In genomic region chr3:38143147-38143883, GRCm38 (mm10) we compare ENCODE assay signal across 8 mouse cellular contexts.
DNase-seq lines count a peak whose midpoint lies in the region; ATAC-seq lines count a peak whose summit lies in the region.

No protein-coding gene starts in this region.

- H3K27me3 ChIP-seq in forebrain, embryonic 12.5 days, result no peaks in the 10 kb centered on the region
- H3K27me3 ChIP-seq in heart, embryonic 13.5 days (replicated peaks), result no peaks in the 10 kb centered on the region
- no peaks in the 10 kb centered on the region for H3K27me3 ChIP-seq in kidney, embryonic 14.5 days (ENCODE audit: control insufficient read depth, insufficient read depth, low read length)
- no peaks in the 10 kb centered on the region for H3K27me3 ChIP-seq in limb, embryonic 12.5 days
- H3K27me3 ChIP-seq in midbrain, embryonic 14.5 days (ENCODE audit: control insufficient read depth, insufficient read depth, low read length), result no peaks in the 10 kb centered on the region

- no peak overlapping the region for H3K4me3 ChIP-seq in forebrain, embryonic 12.5 days (replicated peaks)
- no peak overlapping the region for H3K4me3 ChIP-seq in heart, embryonic 13.5 days
- no peak overlapping the region for H3K4me3 ChIP-seq in kidney, embryonic 14.5 days (ENCODE audit: low read length)
- H3K4me3 ChIP-seq in limb, embryonic 12.5 days (replicated peaks), result no peak overlapping the region
- H3K4me3 ChIP-seq in midbrain, embryonic 14.5 days (replicated peaks; ENCODE audit: low read depth, low read length), result no peak overlapping the region

- WGBS in forebrain, embryonic 12.5 days, result 53% methylated on average over 11 of the region's 11 CpGs
- 58% methylated on average over 11 of the region's 11 CpGs for WGBS in heart, embryonic 13.5 days
- 42% methylated on average over 11 of the region's 11 CpGs for WGBS in kidney, embryonic 14.5 days
- WGBS in limb, embryonic 12.5 days, result 82% methylated on average over 11 of the region's 11 CpGs
- WGBS in midbrain, embryonic 14.5 days, result 15% methylated on average over 11 of the region's 11 CpGs

- peak overlapping the region; percentile 25; the same call in 1 of the 2 replicates for H3K27ac ChIP-seq in forebrain, embryonic 12.5 days
- peak overlapping the region; percentile 48; the same call in 1 of the 2 replicates for H3K27ac ChIP-seq in heart, embryonic 13.5 days (replicated peaks)
- H3K27ac ChIP-seq in kidney, embryonic 14.5 days (ENCODE audit: low read depth, low read length), result peak overlapping the region; percentile 63; the same call in 1 of the 2 replicates
- no peak overlapping the region for H3K27ac ChIP-seq in limb, embryonic 12.5 days
- H3K27ac ChIP-seq in midbrain, embryonic 14.5 days (replicated peaks; ENCODE audit: low read depth, low read length), result peak overlapping the region; percentile 61

- H3K36me3 ChIP-seq in forebrain, embryonic 12.5 days (replicated peaks), result no peaks in the 10 kb centered on the region
- no peaks in the 10 kb centered on the region for H3K36me3 ChIP-seq in heart, embryonic 13.5 days
- H3K36me3 ChIP-seq in kidney, embryonic 14.5 days (ENCODE audit: control insufficient read depth, insufficient read depth, low read length), result no peaks in the 10 kb centered on the region
- H3K36me3 ChIP-seq in limb, embryonic 12.5 days, result no peaks in the 10 kb centered on the region
- no peaks in the 10 kb centered on the region for H3K36me3 ChIP-seq in midbrain, embryonic 14.5 days (ENCODE audit: control insufficient read depth, insufficient read depth, low read length)

- peak; percentile 60; the same call in 1 of the 2 replicates for ATAC-seq in forebrain, embryonic 12.5 days (ENCODE audit: low FRiP score)
- ATAC-seq in heart, embryonic 13.5 days (ENCODE audit: extremely low read depth, insufficient number of reproducible peaks, low FRiP score, low TSS enrichment), result no peak
- ATAC-seq in kidney, embryonic 14.5 days (ENCODE audit: low FRiP score, low TSS enrichment), result peak; percentile 93
- ATAC-seq in limb, embryonic 12.5 days (ENCODE audit: insufficient number of reproducible peaks, insufficient read depth, low FRiP score, low TSS enrichment, low read depth), result peak; percentile 63; the same call in 1 of the 2 replicates
- ATAC-seq in midbrain, embryonic 14.5 days (ENCODE audit: low FRiP score, low TSS enrichment), result peak; percentile 88

- DNase-seq in retina, postnatal 1 day, result peak; percentile 78
- no peak for DNase-seq in retina, embryonic 14.5 days (ENCODE audit: low spot score)
- DNase-seq in midbrain, embryonic 14.5 days, result peak; percentile 89
- DNase-seq in urinary bladder, postnatal 36 days (ENCODE audit: low spot score in 2 of 2), result peak; percentile 33 to 62

- H3K4me1 ChIP-seq in forebrain, embryonic 12.5 days, result peaks cover 7% of the 10 kb centered on the region
- peaks cover 30% of the 10 kb centered on the region for H3K4me1 ChIP-seq in heart, embryonic 13.5 days
- H3K4me1 ChIP-seq in kidney, embryonic 14.5 days (ENCODE audit: control insufficient read depth, insufficient read depth, low read length), result peaks cover 9% of the 10 kb centered on the region
- H3K4me1 ChIP-seq in limb, embryonic 12.5 days (replicated peaks), result peaks cover 7% of the 10 kb centered on the region
- H3K4me1 ChIP-seq in midbrain, embryonic 14.5 days (ENCODE audit: control insufficient read depth, insufficient read depth, low read length), result peaks cover 9% of the 10 kb centered on the region

- H3K9ac ChIP-seq in forebrain, embryonic 12.5 days, result no peak overlapping the region
- no peak overlapping the region for H3K9ac ChIP-seq in heart, embryonic 13.5 days
- H3K9ac ChIP-seq in kidney, embryonic 14.5 days (ENCODE audit: low read depth, low read length), result no peak overlapping the region
- no peak overlapping the region for H3K9ac ChIP-seq in limb, embryonic 12.5 days (replicated peaks)
- H3K9ac ChIP-seq in midbrain, embryonic 14.5 days (replicated peaks; ENCODE audit: low read length), result no peak overlapping the region

- H3K9me3 ChIP-seq in forebrain, embryonic 12.5 days, result no peaks in the 10 kb centered on the region
- H3K9me3 ChIP-seq in heart, embryonic 13.5 days, result no peaks in the 10 kb centered on the region
- no peaks in the 10 kb centered on the region for H3K9me3 ChIP-seq in kidney, embryonic 14.5 days (ENCODE audit: control insufficient read depth, low read length)
- H3K9me3 ChIP-seq in limb, embryonic 12.5 days, result no peaks in the 10 kb centered on the region
- H3K9me3 ChIP-seq in midbrain, embryonic 14.5 days (ENCODE audit: control insufficient read depth, low read length), result no peaks in the 10 kb centered on the region

- no peak overlapping the region for H3K4me2 ChIP-seq in forebrain, embryonic 12.5 days
- peak overlapping the region; percentile 24; the same call in 1 of the 2 replicates for H3K4me2 ChIP-seq in heart, embryonic 13.5 days
- H3K4me2 ChIP-seq in kidney, embryonic 14.5 days (replicated peaks; ENCODE audit: low read depth, low read length), result 0 out of 2 replicates have a peak overlapping the region, but pooled peaks have one; percentile 1
- H3K4me2 ChIP-seq in limb, embryonic 12.5 days, result no peak overlapping the region
- peak overlapping the region; percentile 30 for H3K4me2 ChIP-seq in midbrain, embryonic 14.5 days (ENCODE audit: low read length)

Comparison
In these comparisons a context has a peak if more than half of its experiments do, and no peak if none do; other contexts are left out.
1. H3K4me2 ChIP-seq: peak in heart, embryonic 13.5 days (single experiment), kidney, embryonic 14.5 days (single experiment) and midbrain, embryonic 14.5 days (single experiment); none in forebrain, embryonic 12.5 days (single experiment) and limb, embryonic 12.5 days (single experiment).